Mouse (Mus musculus): Measurements from ENCODE around the gene Ucp2.

- no peak for TF ChIP-seq GATA1 (IDR thresholded peaks at IDR 0.05; ENCODE audit: low read length)
- TF ChIP-seq TAL1 (IDR thresholded peaks at IDR 0.05; ENCODE audit: low read length), result no peak
These were observed 13.0 kb upstream of the Ucp2 start for GRCm38 (mm10) chr7:100480175-100480574.

Measured in erythroblast, embryonic 14.5 days (primary cell).